Mouse (Mus musculus): ENCODE data around the gene Tgfb1i1.

DNA sequence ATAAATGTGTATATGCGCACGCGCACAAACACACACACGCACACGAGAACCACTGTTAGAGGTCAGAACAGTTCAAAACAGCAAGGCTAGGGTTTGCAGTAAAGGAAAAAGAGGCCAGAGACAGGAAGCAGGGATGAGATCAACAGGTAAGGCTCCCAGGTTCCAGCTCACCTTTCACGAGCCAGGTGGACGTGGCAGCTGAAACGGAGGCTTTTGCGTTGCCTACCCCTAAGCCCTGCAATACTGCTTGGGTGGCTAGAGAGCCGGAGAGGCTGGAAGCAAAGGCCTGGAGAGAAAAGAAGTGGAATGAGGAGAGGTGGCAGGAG lies 50.6 kb downstream of the Tgfb1i1 start:
- TF ChIP-seq CTCF (IDR thresholded peaks at IDR 0.05; ENCODE audit: low read depth), result no peak
- no peak for TF ChIP-seq EP300 (IDR thresholded peaks at IDR 0.05; ENCODE audit: low read depth)
